Mouse (Mus musculus) lung, postnatal 25 days (tissue): ENCODE data around the gene Gm43518.

Experiments used
- DNase-seq: peaks from one replicate; pipeline ENCODE4 v3.0.0; 2022; ENCODE audit warnings: low spot score

Gm43518 gene

DNA sequence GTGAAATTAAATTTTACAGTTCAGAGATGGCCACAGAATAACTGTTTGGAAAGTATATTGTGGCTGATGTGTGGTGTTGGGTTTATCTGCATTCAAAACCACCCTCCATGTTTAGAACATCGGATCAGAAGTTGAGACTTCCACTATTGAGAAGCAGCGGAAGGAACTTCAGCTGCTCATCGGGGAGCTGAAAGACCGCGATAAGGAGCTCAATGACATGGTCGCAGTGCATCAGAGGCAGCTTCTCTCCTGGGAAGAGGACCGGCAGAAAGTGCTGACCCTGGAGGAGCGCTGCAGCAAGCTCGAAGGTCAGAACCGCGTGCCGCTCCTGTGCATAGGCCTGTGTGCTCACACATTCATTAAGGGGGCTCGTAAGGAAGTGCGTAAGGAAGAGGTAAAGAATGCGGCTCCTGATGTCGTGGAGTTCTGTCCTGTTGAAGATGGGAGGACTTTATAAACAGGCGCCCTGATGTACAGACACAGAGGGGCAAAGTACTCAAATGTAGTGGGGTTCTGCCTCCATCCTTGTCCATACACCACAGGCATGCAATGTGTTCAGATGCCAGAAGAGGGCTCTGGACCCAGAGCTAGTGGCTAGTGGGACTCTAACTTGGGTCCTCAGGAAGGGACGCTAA is 6.9 kb downstream of the Gm43518 start:
- no peak for DNase-seq

DNA sequence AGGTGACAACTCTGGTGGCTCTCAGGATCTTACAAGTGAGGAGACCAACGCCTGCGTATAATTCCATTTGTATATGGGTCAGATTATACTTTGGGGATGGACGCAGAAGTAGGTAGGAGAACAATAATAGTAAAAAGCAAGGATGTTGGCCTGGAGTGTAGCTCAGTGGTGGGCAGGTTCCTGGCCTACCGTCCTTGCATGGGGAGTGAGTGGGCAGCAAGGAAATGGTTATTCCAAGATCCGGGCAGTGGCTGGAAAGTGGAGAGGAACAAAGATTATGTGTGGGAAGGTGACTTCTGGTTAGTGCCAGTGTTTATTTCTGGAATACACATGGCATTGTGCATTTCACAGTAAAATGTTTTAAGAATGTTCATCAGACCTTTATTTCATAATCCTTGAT is 8.7 kb downstream of the Gm43518 start:
- no peak for DNase-seq

GRCm38 (mm10) chr5:123938479-123938878 is 11.3 kb downstream of the Gm43518 start:
- DNase-seq = no peak

DNA sequence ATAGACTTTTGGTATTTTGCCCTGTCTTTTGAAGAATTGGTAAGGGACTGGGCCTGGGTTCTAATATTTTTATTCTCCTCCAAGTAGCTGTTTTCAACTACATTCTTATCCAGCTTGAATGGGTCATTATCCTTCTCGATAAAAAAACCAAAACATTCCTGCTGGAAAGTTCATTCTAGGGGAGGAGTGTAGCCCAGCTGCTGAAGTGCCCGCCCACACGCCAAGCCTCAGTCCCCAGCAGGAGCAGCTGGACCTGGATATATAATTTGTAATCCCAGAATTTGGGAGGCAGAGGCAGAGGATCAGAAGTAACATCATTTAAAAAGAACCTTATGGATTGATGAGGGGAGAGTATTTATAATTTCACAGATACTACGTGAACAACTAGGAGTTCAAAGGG is 19.3 kb downstream of the Gm43518 start:
- no peak for DNase-seq

- DNase-seq = peak; percentile 71
Observed at GRCm38 (mm10) chr5:123947041-123947761, 20.0 kb downstream of the Gm43518 start.

DNA sequence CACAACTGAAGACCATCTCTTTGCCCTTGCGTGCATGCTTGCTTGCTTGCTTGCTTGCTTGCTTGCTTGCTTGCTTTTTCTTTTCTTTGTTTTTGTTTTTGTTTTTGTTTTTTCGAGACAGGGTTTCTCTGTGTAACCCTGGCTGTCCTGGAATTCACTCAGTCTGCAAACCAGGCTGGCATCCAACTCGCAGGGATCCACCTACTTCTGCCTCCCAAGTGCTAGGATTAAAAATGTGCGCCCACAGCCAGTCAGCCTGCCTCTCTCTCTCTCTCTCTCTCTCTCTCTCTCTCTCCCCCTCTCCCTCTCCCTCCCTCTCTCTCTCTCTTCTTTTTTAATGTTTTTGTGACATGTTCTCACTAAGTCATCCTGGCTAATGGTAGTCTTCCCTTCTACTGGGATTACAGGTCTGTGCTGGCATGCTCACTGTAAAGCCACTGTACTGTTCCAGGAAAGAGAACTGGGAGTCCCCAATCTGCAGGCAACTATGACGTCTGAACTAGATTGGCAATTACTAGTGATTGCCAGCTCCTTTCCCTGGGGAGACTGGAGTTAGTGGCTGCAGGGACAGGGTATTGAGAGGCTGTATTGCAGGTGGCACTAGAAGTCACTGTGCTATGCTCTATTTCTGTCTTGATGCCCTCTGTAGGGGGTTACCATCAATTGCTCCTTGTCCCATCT is 25.3 kb downstream of the Gm43518 start:
- DNase-seq = no peak

DNA sequence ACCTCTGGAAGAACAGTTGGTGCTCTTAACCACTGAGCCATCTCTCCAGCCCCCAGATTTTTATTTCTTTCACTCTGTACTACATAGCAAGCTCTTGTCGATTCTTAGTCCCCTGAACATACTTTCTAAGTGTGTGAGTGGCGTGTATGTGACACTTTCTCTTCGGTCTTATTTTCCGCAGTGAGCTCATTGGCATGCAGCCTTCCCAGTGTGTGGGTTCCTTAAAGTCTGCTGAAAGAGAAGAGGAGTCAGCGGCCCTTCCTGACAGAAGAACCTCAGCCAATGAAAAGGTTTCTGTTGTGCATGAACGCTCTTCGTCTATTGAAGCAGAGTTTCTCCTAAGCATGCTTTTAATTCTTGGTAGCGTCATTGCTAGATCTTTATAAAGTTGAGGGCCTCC is 30.0 kb downstream of the Gm43518 start:
- DNase-seq = no peak

DNA sequence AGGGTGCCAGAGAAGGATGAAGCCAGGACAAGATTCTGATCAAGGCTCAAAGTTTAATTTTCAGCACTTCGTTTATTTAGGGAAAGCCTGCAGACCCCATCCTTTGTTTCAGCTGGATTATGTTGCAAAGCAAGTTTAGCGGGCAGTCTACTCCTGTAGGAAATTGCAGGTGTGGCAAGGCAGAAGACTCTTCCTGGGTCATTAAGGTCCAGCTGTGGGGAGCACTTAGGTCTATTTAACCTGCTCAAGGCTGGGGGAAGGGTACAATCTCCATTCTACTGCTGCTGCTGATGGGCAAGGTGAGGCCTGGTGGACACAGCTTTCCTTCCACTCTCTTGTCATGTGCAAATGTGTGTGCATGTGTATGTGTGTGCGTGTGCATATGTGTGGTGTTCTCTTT is 31.8 kb downstream of the Gm43518 start:
- no peak for DNase-seq

DNA sequence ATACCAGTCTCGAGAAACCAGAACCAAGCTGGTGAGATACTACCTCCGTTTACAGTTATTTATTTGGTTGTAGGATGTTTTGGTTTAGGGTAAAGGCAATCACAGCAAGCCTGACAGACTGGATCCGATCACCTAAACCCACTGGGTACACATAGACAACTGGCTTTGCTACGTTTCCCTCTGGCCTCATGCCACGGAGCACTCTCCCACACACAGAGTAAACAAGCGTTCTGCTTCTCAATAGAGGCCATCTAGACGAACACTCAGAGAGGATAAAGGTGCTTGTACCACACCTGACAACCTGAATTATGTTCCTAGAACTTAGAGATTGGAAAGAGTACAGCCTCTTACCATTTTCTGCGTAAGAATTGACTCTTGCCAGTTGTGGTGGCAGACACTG is 32.9 kb downstream of the Gm43518 start:
- no peak for DNase-seq

DNA sequence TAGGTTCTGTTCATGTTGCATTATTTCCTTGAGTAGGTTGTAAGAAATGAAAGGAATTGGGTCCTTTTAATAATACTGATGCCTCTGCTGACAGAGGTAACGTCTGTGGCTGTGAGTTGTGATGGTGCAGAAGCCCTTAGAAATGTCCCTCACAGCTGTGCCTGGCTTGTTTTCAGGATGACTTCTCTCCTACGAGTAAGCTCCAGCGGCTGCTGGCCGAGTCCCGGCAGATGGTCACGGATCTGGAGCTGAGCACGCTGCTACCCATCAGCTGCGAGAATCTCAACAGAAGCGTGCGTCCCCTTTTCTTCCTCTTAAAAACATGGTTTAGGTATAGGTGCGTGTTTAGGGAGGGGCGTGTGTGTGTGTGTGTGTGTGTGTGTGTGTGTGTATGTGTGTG is 33.8 kb downstream of the Gm43518 start:
- DNase-seq = no peak

- DNase-seq = no peak
Observed at GRCm38 (mm10) chr5:123964208-123964607, 37.0 kb downstream of the Gm43518 start.

GRCm38 (mm10) chr5:123966759-123967158 is 39.5 kb downstream of the Gm43518 start:
- DNase-seq = no peak

- no peak for DNase-seq
Observed at GRCm38 (mm10) chr5:123968468-123968867, 41.2 kb downstream of the Gm43518 start.

DNA sequence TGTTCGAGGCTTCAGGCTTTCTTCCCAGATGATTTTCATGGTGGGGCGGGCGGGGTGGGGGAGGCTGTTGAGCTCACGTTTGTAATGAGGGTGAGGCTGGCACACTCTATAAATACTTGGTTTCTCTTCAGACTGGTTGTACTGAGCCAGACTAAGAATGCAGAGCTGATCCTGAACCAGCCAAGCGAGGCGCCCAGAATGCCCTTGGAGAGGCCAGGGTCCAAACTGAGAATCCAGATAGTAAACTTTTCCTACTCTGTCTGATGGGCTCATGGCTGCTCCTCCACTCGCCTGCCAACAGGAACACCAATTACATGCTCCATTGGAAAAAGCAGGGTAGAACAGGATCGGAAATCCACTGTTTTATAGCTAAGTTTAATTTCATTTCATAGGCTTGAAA is 42.0 kb downstream of the Gm43518 start:
- no peak for DNase-seq

DNA sequence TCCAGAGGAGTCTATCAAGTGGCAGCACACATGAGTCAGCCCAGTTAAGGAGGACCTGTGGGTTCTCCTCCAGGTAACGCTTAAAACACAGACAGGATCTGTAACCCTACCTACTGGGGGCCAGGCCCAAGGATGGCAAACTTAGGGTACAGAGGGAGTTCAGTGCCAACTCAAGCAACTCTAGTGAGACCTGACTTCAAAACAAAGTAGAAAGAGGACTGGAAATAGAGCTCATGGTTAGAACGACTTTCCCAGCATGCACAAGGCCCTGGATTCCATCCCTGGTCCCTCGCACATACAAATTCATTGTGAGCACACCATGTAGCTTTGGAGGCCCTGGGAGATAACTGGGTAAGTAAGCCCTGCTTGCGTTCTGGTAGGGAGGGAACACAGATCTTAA is 43.4 kb downstream of the Gm43518 start:
- no peak for DNase-seq

DNA sequence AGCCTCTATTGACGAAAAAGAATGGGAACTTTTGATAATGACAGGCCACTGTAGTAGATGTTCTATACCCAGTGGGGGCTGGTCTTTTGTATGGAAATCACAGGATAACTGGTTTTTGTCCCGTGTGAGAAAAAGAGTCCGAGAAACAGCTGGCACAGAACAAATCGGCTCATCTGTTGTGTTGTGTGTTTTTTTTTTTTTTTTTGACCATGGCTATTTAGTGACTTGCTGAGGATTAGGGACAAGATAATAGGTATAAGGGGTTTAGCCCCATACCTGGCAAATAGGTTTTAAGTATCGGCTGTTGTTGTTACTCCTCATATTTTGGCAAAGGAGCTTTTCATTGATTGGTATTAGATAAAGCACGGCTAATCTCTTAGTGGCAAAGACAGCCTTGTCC is 45.2 kb downstream of the Gm43518 start:
- no peak for DNase-seq

GRCm38 (mm10) chr5:123973299-123974178 is 46.3 kb downstream of the Gm43518 start, which contains the start of gene Hip1r:
Gene Hip1r (plus strand): TSS chr5:123973628.
- DNase-seq = peak; percentile 84

GRCm38 (mm10) chr5:123974179-123974485 is 46.9 kb downstream of the Gm43518 start:
- no peak for DNase-seq

DNA sequence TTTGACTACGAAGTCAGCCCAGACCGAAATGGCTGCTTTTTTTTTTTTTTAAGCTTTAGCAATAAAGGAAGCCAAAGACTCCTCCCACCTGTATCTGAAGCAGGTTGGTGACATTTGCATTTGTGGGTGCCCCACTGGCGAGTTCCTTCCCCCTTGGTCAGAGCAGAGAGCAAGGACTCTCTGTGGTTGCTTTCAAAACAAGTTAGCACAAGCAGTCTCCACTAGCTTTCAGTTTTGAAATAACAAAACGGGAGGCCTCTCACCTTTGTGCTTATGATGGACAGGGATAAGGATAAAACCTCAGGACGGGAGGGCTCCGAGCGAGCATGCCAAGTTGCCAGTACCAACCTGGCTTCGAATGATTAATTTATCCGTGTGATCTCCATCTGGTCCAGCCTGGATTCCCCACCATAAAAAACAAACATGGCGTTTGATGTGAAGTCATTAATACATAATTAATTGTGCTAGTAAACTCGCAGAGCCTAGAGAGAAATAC is 47.4 kb downstream of the Gm43518 start:
- peak; percentile 75 for DNase-seq

- DNase-seq = peak; percentile 79
Observed at GRCm38 (mm10) chr5:123975668-123976180, 48.5 kb downstream of the Gm43518 start.

DNA sequence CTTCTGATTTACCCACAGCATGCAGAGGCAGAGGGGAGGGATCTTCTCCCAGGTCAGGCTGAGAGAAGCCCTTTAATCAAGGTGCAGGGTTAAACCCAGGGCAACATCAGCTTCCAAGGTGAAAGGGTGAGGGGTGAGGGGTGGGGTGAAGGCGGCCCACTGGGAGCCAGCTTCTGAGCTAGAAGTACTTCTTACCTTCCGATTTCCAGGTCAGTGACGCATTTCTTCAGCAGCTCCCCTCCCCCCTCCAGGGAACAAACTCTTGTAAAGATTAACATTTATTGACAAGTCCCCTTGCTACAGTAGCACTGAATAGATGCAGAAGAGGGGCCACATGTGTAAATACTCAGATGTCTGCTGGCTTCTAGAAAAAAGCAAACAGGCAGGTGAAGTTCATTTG is 50.0 kb downstream of the Gm43518 start:
- no peak for DNase-seq

- no peak for DNase-seq
Observed at GRCm38 (mm10) chr5:123978131-123978530, 50.9 kb downstream of the Gm43518 start.
